Mouse (Mus musculus): ENCODE measurements at regions not wholly inside any gene's neighbourhood (a gene's known extent, or its start where the extent isn't known, plus 50 kb on each side); places are given as distances from the start of the nearest gene placed in this dataset.

DNA sequence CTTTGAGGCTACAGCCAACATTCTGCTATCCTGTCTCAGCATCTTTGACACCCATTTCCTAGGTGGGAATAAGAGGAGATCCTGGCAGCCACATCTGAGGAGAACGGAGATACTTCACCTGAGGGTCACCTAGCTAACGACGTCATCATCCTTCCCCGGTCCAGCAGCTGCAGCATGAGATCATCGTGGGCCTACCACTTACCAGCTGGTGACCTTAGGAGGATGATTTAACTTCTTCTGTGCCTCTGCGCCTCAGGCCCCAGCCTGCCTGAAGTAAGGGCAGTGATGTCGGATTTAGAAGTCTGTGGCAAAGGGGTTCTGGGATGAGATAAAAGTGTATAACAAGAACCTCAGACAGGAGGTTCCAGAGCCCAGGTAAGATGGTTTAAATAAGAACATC, 391.3 kb upstream of the Spred2 start:
- no peak overlapping the region for H3K9ac ChIP-seq (ENCODE audit: low read depth, low read length)
- H3K36me3 ChIP-seq (ENCODE audit: control insufficient read depth, insufficient read depth, low read length), result no peaks in the 10 kb centered on the region
- H3K27ac ChIP-seq (ENCODE audit: low read depth, low read length), result no peak overlapping the region
- H3K4me2 ChIP-seq, result no peak overlapping the region
- ATAC-seq (replicated peaks; ENCODE audit: low FRiP score) (no peak), DNase-seq (ENCODE audit: low spot score) (no peak)
- H3K4me1 ChIP-seq (replicated peaks; ENCODE audit: control insufficient read depth, insufficient read depth, low read length), result no peaks in the 10 kb centered on the region
- no peaks in the 10 kb centered on the region for H3K9me3 ChIP-seq (ENCODE audit: control insufficient read depth, low read length)
- no peak overlapping the region for H3K4me3 ChIP-seq (ENCODE audit: low read depth, low read length)
- no peaks in the 10 kb centered on the region for H3K27me3 ChIP-seq (replicated peaks; ENCODE audit: control insufficient read depth, insufficient read depth, low read length)
- WGBS, result 75% methylated on average over 7 of the region's 7 CpGs

DNA sequence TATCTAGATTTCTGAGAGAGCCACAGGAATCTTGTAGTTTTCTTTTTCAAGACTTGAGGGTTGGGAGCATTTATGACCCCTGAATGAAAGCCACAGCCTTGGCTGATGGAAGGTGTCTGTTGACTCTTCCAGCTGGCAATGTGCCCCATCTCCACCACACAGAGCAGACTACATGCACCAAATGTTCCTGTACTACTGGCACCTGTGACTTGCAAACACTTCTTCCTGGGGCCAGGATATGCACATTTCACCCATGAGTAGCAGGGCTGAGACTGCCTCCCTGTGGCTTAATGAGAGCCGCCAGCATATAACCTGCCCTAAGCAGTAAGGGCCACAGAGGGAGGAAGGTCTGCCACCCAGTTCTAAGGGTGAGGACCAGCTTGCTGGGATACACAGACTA, 390.5 kb upstream of the Spred2 start:
- no peak for DNase-seq (ENCODE audit: low spot score)
- Histone ChIP-seq H3K9ac (ENCODE audit: low read depth, low read length) (no peak overlapping the region), H3K9me3 (ENCODE audit: control insufficient read depth, low read length) (no peaks in the 10 kb centered on the region), H3K27ac (ENCODE audit: low read depth, low read length) (no peak overlapping the region), H3K4me1 (replicated peaks; ENCODE audit: control insufficient read depth, insufficient read depth, low read length) (no peaks in the 10 kb centered on the region), H3K27me3 (replicated peaks; ENCODE audit: control insufficient read depth, insufficient read depth, low read length) (no peaks in the 10 kb centered on the region), H3K36me3 (ENCODE audit: control insufficient read depth, insufficient read depth, low read length) (no peaks in the 10 kb centered on the region), H3K4me3 (ENCODE audit: low read depth, low read length) (no peak overlapping the region), H3K4me2 (no peak overlapping the region)
- 50% methylated on average over 1 of the region's 1 CpGs for WGBS
- ATAC-seq (replicated peaks; ENCODE audit: low FRiP score), result no peak

DNA sequence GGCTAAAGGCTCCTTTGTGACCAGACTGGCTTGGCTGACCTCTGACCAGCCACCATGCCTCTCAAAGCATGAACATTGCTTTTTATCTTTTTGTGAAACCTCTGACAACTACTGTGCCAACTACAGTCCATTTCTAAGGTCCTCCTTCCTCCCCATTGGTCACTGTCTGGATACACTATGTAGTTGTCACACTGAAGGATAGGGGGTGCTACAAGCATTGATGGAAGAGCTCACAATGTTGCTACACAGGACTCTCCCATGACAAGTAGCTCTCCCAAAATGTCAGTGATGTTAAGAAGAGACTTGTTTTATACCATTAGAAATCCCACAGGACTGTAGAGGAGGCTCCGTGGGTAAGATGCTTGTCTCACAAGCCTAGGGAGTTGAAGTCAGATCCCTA, 389.0 kb upstream of the Spred2 start:
- no peak overlapping the region for H3K4me2 ChIP-seq
- 82% methylated on average over 1 of the region's 1 CpGs for WGBS
- no peak for ATAC-seq (replicated peaks; ENCODE audit: low FRiP score)
- no peak overlapping the region for H3K4me3 ChIP-seq (ENCODE audit: low read depth, low read length)
- H3K27me3 ChIP-seq (replicated peaks; ENCODE audit: control insufficient read depth, insufficient read depth, low read length), result no peaks in the 10 kb centered on the region
- H3K9ac ChIP-seq (ENCODE audit: low read depth, low read length), result no peak overlapping the region
- no peaks in the 10 kb centered on the region for H3K9me3 ChIP-seq (ENCODE audit: control insufficient read depth, low read length)
- no peaks in the 10 kb centered on the region for H3K4me1 ChIP-seq (replicated peaks; ENCODE audit: control insufficient read depth, insufficient read depth, low read length)
- H3K36me3 ChIP-seq (ENCODE audit: control insufficient read depth, insufficient read depth, low read length), result no peaks in the 10 kb centered on the region
- no peak for DNase-seq (ENCODE audit: low spot score)
- H3K27ac ChIP-seq (ENCODE audit: low read depth, low read length), result no peak overlapping the region

DNA sequence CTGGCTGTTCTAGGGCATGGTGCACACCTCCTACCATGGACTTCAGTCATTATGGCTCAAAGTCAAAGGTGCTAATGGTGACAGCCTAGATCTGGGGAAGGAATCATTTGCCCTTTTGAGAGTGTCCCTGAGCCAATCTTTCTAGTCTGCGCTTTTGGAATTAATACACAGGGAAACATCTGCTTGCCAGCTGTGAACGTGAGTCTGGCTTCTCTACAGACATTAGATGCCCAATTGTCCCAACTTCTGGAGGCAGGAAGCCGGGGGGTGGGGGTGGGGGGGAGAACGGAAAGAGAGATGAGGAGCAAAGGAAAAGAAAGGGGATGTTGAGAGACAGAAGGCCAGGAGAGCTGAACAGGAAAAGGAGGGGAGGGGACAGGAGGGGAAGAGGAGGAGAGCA, 377.9 kb upstream of the Spred2 start:
- H3K9ac ChIP-seq (ENCODE audit: low read depth, low read length), result no peak overlapping the region
- no peak overlapping the region for H3K4me2 ChIP-seq
- DNase-seq (ENCODE audit: low spot score) (no peak), ATAC-seq (replicated peaks; ENCODE audit: low FRiP score) (no peak)
- H3K4me1 ChIP-seq (replicated peaks; ENCODE audit: control insufficient read depth, insufficient read depth, low read length), result no peaks in the 10 kb centered on the region
- H3K27me3 ChIP-seq (replicated peaks; ENCODE audit: control insufficient read depth, insufficient read depth, low read length), result no peaks in the 10 kb centered on the region
- WGBS, result 51% methylated on average over 4 of the region's 4 CpGs
- H3K27ac ChIP-seq (ENCODE audit: low read depth, low read length), result no peak overlapping the region
- no peaks in the 10 kb centered on the region for H3K36me3 ChIP-seq (ENCODE audit: control insufficient read depth, insufficient read depth, low read length)
- no peak overlapping the region for H3K4me3 ChIP-seq (ENCODE audit: low read depth, low read length)
- no peaks in the 10 kb centered on the region for H3K9me3 ChIP-seq (ENCODE audit: control insufficient read depth, low read length)

DNA sequence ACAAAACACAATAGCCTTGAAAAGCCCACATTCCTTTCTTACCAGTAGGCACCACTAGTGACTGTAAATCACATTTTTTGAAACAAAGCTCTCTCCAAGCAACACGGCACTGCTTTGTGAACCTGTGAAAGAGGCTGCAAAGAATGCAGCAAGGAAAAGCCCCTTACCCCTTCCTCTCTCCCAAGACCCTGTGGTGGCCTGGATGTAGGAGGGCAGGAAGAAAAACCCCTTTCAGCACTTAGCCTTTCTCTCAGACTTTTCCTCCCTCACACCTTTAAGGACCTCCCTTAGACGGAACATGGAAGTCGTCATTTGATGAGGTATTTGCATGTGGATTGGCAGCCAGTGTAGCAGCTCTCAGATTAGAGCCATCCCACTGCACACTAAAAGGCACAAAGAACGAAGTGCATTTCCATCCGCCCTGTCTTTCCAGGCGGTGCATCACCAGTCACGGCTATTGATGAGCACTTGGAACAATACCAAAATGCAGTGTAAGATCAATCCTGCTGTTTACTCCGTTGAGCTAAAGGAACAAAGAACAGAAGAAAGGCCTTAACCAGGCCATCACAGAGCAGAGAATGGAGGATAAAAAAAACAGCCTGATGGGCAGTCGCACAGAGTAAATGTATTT, 369.7 kb upstream of the Spred2 start:
- no peak overlapping the region for H3K4me2 ChIP-seq
- H3K27me3 ChIP-seq (replicated peaks; ENCODE audit: control insufficient read depth, insufficient read depth, low read length), result no peaks in the 10 kb centered on the region
- H3K4me1 ChIP-seq (replicated peaks; ENCODE audit: control insufficient read depth, insufficient read depth, low read length), result no peaks in the 10 kb centered on the region
- no peak overlapping the region for H3K27ac ChIP-seq (ENCODE audit: low read depth, low read length)
- 70% methylated on average over 9 of the region's 9 CpGs for WGBS
- DNase-seq (ENCODE audit: low spot score) (no peak), ATAC-seq (replicated peaks; ENCODE audit: low FRiP score) (no peak)
- H3K4me3 ChIP-seq (ENCODE audit: low read depth, low read length), result no peak overlapping the region
- no peaks in the 10 kb centered on the region for H3K36me3 ChIP-seq (ENCODE audit: control insufficient read depth, insufficient read depth, low read length)
- H3K9ac ChIP-seq (ENCODE audit: low read depth, low read length), result no peak overlapping the region
- H3K9me3 ChIP-seq (ENCODE audit: control insufficient read depth, low read length), result no peaks in the 10 kb centered on the region

DNA sequence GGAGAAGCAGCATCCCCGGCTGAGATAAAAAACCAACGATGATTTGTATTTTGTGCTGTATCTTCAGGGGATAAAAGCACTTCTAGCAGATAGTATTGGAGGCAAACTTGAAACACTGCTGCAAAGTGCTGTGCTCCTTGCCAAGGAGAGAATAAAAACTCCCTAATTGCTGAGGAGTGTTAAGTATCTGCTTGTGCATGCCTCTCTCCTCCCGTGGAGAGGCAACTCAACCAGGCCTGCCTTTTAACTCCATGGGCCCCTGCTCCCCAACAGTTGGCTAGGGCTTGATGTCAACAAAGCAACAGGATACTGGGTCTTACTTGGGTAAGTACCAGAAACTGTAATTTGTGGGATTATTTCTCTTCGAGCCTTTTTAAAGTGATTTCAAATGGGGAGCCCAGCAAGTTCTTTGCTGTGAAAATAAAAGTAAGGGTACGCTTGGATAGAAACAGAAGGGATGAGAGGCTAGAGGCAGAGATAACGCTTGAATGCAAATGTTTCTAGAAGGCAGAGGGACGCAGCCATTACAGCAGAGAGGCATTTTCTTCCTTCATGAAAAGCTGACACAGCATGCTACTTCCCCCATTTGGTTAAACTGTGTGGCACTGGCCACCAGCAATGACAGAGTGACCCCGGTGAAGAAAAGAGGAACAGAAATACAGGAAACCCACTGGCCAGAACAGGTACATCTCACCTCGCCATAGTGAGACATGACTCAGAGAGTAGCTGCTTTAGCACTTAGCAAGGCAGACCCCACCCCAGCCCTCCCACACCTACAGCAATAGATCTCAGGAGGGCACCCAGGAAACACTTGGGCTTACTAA, 369.0 kb upstream of the Spred2 start:
- DNase-seq (ENCODE audit: low spot score), result no peak
- H3K9ac ChIP-seq (ENCODE audit: low read depth, low read length), result no peak overlapping the region
- no peaks in the 10 kb centered on the region for H3K27me3 ChIP-seq (replicated peaks; ENCODE audit: control insufficient read depth, insufficient read depth, low read length)
- H3K4me1 ChIP-seq (replicated peaks; ENCODE audit: control insufficient read depth, insufficient read depth, low read length), result no peaks in the 10 kb centered on the region
- ATAC-seq (replicated peaks; ENCODE audit: low FRiP score), result no peak
- no peak overlapping the region for H3K4me3 ChIP-seq (ENCODE audit: low read depth, low read length)
- no peaks in the 10 kb centered on the region for H3K36me3 ChIP-seq (ENCODE audit: control insufficient read depth, insufficient read depth, low read length)
- 66% methylated on average over 9 of the region's 9 CpGs for WGBS
- H3K9me3 ChIP-seq (ENCODE audit: control insufficient read depth, low read length), result no peaks in the 10 kb centered on the region
- no peak overlapping the region for H3K4me2 ChIP-seq
- no peak overlapping the region for H3K27ac ChIP-seq (ENCODE audit: low read depth, low read length)

DNA sequence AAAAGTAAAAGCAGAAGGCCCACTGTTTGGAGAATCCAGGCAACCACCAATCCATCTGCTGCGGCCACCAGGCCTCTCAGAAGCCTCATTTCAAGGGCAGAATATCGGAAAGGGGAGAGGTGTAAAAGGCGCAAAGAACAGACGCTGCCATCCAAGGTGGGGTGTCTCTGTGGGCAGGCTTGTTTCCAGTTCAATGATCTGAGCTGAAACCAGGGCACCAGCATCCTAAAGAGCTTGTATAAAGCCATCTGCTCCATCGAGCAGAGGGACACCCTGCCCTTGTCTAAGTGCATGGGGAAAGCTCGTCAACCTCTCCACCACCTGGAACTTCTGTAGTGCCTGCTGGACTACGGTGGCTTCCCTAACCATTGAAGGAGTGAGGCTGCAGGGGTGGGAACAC, 363.7 kb upstream of the Spred2 start:
- no peak for ATAC-seq (replicated peaks; ENCODE audit: low FRiP score)
- no peak overlapping the region for H3K9ac ChIP-seq (ENCODE audit: low read depth, low read length)
- no peak overlapping the region for H3K4me3 ChIP-seq (ENCODE audit: low read depth, low read length)
- DNase-seq (ENCODE audit: low spot score), result no peak
- no peak overlapping the region for H3K4me2 ChIP-seq
- WGBS, result 87% methylated on average over 7 of the region's 7 CpGs
- H3K27ac ChIP-seq (ENCODE audit: low read depth, low read length), result no peak overlapping the region
- no peaks in the 10 kb centered on the region for H3K36me3 ChIP-seq (ENCODE audit: control insufficient read depth, insufficient read depth, low read length)
- H3K27me3 ChIP-seq (replicated peaks; ENCODE audit: control insufficient read depth, insufficient read depth, low read length), result no peaks in the 10 kb centered on the region
- no peaks in the 10 kb centered on the region for H3K9me3 ChIP-seq (ENCODE audit: control insufficient read depth, low read length)
- no peaks in the 10 kb centered on the region for H3K4me1 ChIP-seq (replicated peaks; ENCODE audit: control insufficient read depth, insufficient read depth, low read length)

DNA sequence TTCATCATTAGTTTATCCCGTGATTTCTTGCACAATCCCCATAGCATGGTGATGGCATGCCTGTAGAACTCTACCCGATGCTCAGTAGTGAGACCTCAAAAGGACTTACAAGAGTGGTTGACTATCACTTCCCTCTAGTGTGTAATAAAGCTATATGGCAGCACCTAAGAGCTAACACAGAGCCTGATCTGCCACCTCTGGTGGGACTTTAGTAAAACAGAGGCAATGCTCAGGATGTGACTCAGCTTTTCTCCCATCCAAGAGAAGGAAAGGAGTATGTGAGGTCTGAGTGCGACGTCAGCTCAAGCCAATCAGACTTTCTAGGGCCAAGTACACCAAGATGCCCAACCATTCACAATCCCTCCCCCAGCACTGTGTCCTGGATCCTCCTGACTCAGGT, 361.5 kb upstream of the Spred2 start:
- Histone ChIP-seq H3K9ac (ENCODE audit: low read depth, low read length) (no peak overlapping the region), H3K4me2 (no peak overlapping the region), H3K4me3 (ENCODE audit: low read depth, low read length) (no peak overlapping the region), H3K4me1 (replicated peaks; ENCODE audit: control insufficient read depth, insufficient read depth, low read length) (no peaks in the 10 kb centered on the region), H3K27me3 (replicated peaks; ENCODE audit: control insufficient read depth, insufficient read depth, low read length) (no peaks in the 10 kb centered on the region), H3K36me3 (ENCODE audit: control insufficient read depth, insufficient read depth, low read length) (no peaks in the 10 kb centered on the region), H3K27ac (ENCODE audit: low read depth, low read length) (no peak overlapping the region), H3K9me3 (ENCODE audit: control insufficient read depth, low read length) (no peaks in the 10 kb centered on the region)
- DNase-seq (ENCODE audit: low spot score), result no peak
- 77% methylated on average over 4 of the region's 4 CpGs for WGBS
- ATAC-seq (replicated peaks; ENCODE audit: low FRiP score), result no peak

DNA sequence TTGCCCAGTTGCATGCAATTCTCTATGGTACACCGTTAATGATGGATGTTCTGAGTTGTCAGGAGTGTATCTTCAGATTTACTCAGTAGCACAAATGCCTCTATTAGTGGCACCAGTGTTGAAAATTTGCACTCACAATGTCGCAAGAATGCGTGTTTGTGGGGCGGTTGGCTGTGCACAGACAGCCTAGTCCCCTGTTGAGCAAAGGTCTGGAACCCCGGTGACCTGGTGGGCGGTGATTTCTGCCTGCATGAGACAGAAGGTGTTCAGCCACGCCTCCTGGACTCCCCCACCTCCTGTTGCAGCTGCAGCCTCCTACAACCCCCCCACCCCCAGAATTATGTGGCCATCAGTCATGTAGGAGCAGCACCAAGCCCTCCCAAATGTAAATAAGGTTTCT, 338.9 kb upstream of the Spred2 start:
- Histone ChIP-seq H3K4me2 (no peak overlapping the region), H3K27me3 (replicated peaks; ENCODE audit: control insufficient read depth, insufficient read depth, low read length) (no peaks in the 10 kb centered on the region), H3K36me3 (ENCODE audit: control insufficient read depth, insufficient read depth, low read length) (no peaks in the 10 kb centered on the region), H3K4me3 (ENCODE audit: low read depth, low read length) (no peak overlapping the region), H3K9me3 (ENCODE audit: control insufficient read depth, low read length) (no peaks in the 10 kb centered on the region), H3K27ac (ENCODE audit: low read depth, low read length) (no peak overlapping the region), H3K9ac (ENCODE audit: low read depth, low read length) (no peak overlapping the region), H3K4me1 (replicated peaks; ENCODE audit: control insufficient read depth, insufficient read depth, low read length) (no peaks in the 10 kb centered on the region)
- no peak for ATAC-seq (replicated peaks; ENCODE audit: low FRiP score)
- no peak for DNase-seq (ENCODE audit: low spot score)
- 80% methylated on average over 7 of the region's 7 CpGs for WGBS

Measured in liver, embryonic 11.5 days (tissue).